Mouse (Mus musculus) spleen, adult 2 months (tissue): ENCODE data around the gene Vps11.

Experiments used
- CTCF ChIP-seq: fragments of 200-500 bp; IDR thresholded peaks from 2 replicates; pipeline ENCODE4 v1.5.1; 2011; ENCODE audit warnings: mild to moderate bottlenecking, inconsistent platforms; ENCODE audit not compliant: insufficient read depth, insufficient read length, insufficient replicate concordance; ENCODE audit errors: extremely low read depth
- POLR2A ChIP-seq: fragments of 200-500 bp; IDR thresholded peaks from 2 replicates; pipeline ENCODE4 v1.6.1; 2011; ENCODE audit warnings: low read depth, low read length, inconsistent platforms

- TF ChIP-seq POLR2A (no peak; the same call in 1 of the 2 replicates), CTCF (no peak)
These were observed 19.3 kb downstream of the Vps11 start for GRCm38 (mm10) chr9:44342173-44342572.
